Mouse (Mus musculus): ENCODE measurements around the gene Bad.

DNA sequence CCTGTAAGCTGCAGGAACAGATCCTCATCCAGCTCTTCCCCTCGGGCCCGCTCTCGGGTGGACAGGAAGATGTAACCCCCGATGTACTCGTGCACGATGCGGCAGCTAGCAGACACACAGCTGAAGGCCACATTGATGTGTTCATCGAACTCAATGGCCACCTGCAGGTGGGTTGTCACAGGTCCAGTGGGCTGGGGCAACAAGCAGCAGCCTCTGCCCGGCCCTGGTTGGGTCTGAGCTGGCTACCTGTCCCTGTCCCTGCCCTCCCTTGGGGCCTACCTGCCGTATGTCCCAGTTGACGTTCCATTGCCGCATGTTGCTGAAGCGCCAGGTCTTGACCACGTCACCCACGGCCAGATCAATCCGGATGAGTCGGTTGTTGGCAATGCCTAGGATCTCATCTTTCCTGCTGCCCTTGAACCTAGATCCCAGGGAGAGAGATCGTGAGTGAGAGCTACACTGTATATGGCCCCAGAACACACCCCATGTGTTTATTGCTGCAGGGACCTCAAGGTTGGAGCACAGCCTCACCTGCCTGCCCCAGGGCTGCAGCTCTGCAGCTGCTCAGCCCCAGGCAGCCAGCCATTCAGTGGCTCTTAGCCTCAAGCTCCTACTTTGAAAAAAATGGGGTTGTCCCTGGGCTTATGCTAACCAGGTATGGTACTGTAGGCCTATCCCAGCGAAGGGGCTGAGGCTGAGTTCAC lies 57.9 kb downstream of the Bad start:
- TF ChIP-seq GATA1 (IDR thresholded peaks at IDR 0.05; ENCODE audit: borderline replicate concordance, low read length) (no peak), FLI1 (IDR thresholded peaks at IDR 0.05; ENCODE audit: low read length) (no peak)
